Mouse (Mus musculus) thymus, postnatal 25 days (tissue): ENCODE measurements at regions not wholly inside any gene's neighbourhood (a gene's known extent, or its start where the extent isn't known, plus 50 kb on each side); places are given as distances from the start of the nearest gene placed in this dataset.

Source experiments
- DNase-seq: peaks from one replicate; pipeline ENCODE4 v3.0.0; 2022

DNA sequence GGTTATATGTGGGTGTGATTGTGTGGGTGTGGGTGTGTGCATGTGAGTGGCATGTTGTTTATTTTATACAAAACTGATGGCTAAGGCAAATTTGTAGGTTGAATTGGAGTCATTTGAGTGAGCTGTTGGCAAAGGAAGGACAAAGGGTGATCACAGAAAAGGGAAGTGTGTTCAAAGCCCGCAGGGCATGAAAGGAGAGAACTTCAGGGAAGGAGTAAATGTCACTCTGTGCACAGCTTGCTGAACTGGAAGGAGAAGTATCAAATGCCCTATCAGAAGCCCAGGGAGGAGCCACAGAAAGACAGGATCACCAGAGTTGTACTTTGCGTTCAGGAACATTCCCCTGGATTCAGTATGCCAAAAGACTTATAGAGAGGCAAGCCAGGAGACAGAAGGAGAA lies 122.3 kb upstream of the Tent5a start:
- DNase-seq, result no peak

- no peak for DNase-seq
Measured at GRCm38 (mm10) chr9:85442761-85443505, 115.8 kb upstream of the Tent5a start.

DNA sequence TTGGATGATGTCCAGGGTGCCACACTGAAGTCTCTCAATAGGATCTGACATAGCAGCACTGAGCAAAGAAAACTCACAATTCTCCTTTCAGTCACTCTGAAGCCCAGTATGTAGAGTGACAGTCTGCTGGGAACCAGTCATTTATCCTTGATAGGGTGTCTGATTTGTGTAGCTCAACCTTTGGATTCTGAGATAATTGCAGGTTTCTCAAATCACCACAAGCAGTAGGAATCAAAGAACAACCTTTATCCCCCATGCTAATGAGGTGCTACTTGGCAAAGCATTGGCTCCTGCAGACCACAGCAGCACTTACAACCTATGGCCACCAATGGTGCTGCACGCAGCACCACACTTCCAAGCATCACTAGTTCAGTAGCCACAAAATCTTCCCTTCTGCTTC lies 112.5 kb upstream of the Tent5a start:
- DNase-seq, result no peak

DNA sequence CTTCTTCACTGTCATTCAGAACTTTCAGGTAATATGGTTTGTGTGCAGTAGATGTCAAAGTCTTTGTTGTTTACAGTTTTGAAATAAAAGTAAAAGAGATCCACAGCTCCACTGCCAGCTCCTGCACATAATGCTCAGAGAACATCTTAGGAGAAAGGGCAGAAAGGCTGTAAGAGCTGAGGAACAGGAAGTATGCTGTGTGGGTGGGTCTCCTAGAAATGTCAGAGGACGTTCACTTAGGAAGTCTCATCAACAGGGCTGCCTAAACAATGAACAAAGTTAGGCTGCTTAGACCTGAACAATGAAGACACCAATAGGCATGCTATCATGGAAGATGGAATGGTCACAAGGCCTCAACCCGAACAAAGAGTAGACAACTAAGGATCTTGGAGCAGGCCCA lies 105.1 kb upstream of the Tent5a start:
- DNase-seq, result no peak

DNA sequence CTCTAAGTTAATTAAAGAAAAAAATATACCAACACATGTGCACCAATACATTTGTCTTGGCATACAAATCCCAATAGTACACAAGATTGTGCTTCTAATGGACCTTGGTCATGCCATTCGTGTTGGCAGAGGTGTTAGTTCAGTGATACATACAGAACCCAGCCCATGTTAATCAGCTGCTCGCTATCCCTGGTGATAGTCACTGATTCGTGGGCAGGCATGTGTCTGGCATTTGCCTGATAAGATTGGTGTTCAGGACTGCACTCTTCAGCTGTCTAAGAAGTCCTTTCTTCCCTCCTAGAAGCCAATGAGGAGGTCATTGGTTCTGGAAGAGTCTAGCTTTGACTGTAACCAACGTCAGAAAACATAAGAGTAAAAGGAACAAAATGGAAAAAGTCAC lies 99.7 kb upstream of the Tent5a start:
- DNase-seq, result no peak

DNA sequence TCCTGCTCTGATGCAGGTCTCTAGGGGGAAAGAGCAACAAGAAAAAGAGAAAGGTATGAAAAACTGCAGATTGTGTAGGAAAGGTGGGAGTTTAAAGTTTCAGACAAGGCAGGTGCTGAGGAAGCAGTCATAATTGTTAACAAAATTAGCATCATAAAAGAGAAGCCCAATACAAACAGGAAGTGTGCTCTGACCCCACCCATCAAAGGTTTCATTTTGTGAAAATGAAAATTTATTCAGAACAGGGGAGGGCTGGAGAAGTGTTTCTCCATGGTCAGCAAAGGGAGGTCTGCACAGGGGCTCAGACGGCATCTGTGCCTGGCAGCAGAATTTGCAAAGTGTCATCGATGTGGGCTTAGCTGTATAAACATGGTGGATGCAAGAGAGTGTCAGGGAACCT lies 96.8 kb upstream of the Tent5a start:
- DNase-seq, result no peak

DNA sequence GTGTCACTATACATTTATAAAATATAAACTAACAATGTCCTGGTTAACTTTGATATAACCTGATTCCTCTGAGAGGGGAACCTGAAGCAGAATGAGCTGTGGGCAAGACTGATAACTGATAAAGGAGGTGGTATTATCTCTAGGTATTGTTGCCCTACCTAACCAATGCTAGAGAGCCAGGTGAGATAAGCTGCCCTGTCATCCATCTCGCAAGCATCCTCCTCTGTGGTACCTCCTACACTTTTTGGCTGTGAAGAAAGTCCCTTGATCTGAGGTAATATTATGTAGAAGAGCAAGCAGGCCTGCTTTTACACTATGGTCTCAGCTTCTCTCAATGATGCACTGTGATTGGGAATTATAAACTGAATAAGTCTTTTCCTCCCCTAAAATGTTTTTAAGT lies 87.2 kb upstream of the Tent5a start:
- no peak for DNase-seq

DNA sequence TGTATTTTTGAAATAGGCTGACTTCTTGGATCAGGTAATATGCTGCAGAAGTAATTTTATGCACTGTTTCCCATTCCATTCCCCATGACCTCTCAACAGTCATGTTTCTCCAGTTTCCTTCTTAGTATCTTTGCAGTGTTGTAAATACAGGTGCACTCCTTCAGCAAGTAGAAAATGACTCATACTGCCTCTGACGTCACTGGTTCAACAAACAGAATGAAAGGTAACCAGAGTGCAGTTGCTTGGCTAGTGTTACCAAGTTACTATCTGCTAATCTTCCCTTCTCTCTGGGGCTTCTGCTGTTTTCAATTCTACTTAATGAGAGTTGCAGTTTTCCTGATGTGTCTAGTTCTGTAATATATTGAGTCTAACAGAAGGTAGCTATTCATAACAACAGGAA lies 86.7 kb upstream of the Tent5a start:
- DNase-seq, result no peak

GRCm38 (mm10) chr9:85410643-85411296 lies 83.6 kb upstream of the Tent5a start:
- DNase-seq, result peak; percentile 11

DNA sequence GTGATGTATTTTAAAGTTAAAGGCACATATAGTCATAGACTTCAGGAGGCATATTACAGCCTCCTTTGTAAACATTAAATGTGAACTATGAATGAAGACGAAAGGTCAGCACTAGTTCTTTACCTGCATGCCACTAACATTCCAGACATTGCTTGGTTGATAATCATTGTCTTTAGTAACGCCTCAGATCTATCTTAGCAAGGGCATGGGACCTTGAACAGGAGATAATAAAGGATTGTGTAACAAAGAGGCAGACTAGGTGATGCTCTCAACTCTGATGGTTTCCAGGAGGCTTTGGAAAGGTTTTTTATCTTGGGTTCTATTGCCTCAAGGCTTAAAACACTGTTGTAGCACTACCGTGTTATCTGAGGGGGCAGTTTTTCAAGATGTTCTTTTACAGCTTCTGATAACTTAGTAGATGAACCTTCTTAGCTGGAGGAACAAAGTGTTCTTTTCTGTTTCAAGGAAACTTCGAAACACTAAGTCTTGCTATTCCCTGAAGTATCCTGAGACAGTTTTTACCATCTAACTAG lies 82.9 kb upstream of the Tent5a start:
- no peak for DNase-seq

GRCm38 (mm10) chr9:85408461-85408860 lies 81.3 kb upstream of the Tent5a start:
- no peak for DNase-seq

- no peak for DNase-seq
Measured at GRCm38 (mm10) chr9:85407592-85407991, 80.4 kb upstream of the Tent5a start.

DNA sequence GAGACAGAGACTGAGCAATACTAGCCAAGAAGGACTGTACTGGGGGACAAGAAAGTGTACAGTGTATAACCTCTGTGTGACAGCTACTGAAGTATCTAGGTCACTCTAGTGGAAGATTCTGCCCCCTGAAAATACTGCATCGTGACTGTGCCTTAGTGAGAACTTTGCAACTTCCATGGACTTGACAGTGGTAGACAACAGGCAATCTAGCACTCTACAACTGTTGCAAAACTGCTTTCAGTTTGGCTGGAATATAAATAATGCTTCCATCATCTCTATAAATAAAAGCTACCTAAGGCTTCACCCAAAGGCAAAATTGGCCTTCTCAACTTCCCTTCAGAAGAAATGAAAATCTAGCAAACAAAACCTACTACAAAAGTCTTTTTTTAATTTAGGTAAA lies 74.6 kb upstream of the Tent5a start:
- no peak for DNase-seq

DNA sequence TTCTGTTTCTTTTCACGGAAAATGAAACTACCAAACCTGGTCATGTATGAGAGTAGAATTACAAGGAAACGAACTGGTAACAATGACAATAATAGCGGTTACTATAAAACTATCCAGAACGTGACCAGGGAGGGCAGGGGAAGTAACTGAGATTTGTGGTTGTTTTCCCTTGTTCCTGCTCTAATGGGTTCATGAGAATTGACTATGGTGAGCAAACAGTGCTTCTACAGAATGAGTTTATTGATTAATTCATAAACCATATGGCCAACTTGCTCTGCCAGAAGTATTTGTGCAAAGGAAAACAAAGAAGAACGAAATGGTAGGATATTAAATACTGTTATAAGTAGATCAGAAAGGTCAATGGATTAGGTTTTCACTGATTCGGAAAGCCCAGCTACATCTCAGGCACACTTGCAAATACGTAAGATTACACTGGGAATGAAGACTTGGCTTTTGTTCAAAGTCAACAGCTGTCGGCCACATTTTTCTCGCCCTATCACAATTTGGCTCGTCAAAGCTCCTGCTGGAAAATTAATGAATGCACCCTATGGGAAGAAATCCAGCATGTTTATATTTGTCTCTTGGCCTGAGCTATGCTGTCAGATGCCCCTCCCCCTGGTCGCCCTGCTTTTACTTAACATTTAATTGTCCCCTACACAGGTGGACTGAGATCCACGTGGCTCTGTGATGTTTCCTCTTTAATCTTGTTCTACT lies 73.6 kb upstream of the Tent5a start:
- no peak for DNase-seq

GRCm38 (mm10) chr9:85394975-85395374 lies 67.8 kb upstream of the Tent5a start:
- DNase-seq, result no peak

DNA sequence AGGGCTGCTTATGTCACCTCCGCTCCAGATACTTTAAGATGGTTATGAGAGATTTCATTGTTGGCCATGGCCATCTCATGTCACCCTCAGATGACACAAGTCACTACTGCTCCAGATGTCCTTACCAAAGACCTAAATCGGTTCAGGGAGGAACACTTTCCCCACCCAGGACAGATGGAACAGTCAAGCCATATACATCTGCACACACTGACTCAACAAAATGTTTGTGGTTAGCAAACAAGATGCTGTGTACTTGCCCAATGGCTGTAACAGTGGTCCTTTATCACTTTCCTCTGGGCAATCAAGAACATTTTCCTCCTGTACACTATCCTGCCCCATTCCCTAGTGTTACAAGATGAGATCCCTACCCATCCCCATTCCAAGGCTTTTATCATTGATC lies 64.1 kb upstream of the Tent5a start:
- DNase-seq, result no peak

GRCm38 (mm10) chr9:85388775-85389393 lies 61.7 kb upstream of the Tent5a start:
- no peak for DNase-seq

GRCm38 (mm10) chr9:85382413-85382812 lies 55.3 kb upstream of the Tent5a start:
- no peak for DNase-seq

DNA sequence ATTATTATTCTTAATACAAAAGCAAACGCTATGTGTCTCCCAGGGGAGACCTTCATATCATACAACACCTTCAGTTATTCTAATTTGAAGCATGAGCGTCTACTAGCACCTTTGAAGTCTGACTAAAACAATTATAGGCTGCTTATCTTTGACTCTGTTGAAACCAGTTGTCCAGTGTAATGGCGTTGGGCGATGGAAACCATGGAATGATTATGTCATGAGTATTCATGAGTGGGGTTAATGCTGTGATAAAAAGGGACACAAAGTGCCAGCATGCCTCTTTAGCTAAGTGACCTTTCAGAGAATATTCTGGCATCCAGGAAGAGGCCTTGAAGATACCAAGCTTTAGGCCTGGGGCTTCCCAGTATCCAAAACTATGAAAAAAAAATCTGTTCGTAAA lies 53.6 kb upstream of the Tent5a start:
- no peak for DNase-seq

DNA sequence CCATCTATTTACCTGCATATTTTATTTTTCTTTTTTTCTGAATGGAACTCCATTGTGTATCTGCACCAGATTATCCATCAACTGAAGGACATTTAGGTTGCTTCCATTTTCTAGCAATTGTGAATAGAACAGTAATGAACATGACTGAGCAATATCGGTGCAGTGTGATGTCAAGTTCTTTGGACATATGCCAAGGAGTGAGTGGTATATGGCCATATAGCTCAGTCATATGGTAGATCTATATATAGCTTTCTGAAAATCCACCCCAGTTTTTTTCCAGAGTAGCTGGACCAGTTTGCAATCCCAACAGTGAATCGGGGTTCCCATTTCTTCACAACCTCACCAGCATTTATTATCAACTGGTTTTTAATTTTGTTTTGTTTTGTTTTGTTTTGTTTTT lies 52.0 kb upstream of the Tent5a start:
- DNase-seq, result no peak
